Mouse (Mus musculus): Measurements from ENCODE around the gene Nagk.
A peak's percentile ranks its signal among the peaks of the same experiment; 100 is the strongest.

GRCm38 (mm10) chr6:83831606-83832123 lies 36.9 kb downstream of the Nagk start, which contains the start of gene Paip2b:
- no peak for TF ChIP-seq CTCF (IDR thresholded peaks at IDR 0.05; ENCODE audit: borderline replicate concordance, extremely low read depth, insufficient read depth, insufficient read length)
- TF ChIP-seq POLR2A (IDR thresholded peaks at IDR 0.05; ENCODE audit: borderline replicate concordance, extremely low read depth, insufficient read depth, insufficient read length, poor library complexity, severe bottlenecking) = peak; percentile 99

All from brain, embryonic 14.5 days (tissue).